Mouse (Mus musculus) midbrain, embryonic 13.5 days (tissue): ENCODE data around the gene Slc22a14. TPM values are rescaled to one million over a fixed set of nuclear protein-coding genes. Genes with fewer than 3 reads are reported as not detected.
A peak's percentile ranks its signal among the peaks of the same experiment; 100 is the strongest.
"Not testable (repeated sequence)": the region's sequence is repeated elsewhere in the genome, so short reads cannot be mapped to it uniquely, and the experiment has no call there.

Source experiments
- ATAC-seq: fragments of 200-750 bp; cut with Nextera tagmentation; 2 replicates; pipeline ENCODE4 v1.8.0; 2017; ENCODE audit warnings: mild to moderate bottlenecking, moderate TSS enrichment, moderate library complexity
- H3K27ac ChIP-seq: fragments of 300-500 bp; sonication (generic); 2 replicates; pipeline ENCODE4 v1.5.1; 2015; ENCODE audit warnings: inconsistent platforms, mild to moderate bottlenecking, moderate library complexity
- H3K27me3 ChIP-seq: fragments of 300-500 bp; sonication (generic); 2 replicates; pipeline ENCODE4 v1.6.1; 2015; ENCODE audit warnings: mild to moderate bottlenecking, inconsistent platforms
- H3K36me3 ChIP-seq: fragments of 300-500 bp; sonication (generic); 2 replicates; pipeline ENCODE4 v1.6.1; 2015; ENCODE audit warnings: mild to moderate bottlenecking, inconsistent platforms
- H3K4me1 ChIP-seq: fragments of 300-500 bp; sonication (generic); replicated peaks from 2 replicates; pipeline ENCODE4 v1.6.1; 2015; ENCODE audit warnings: inconsistent platforms
- H3K4me2 ChIP-seq: fragments of 300-500 bp; sonication (generic); replicated peaks from 2 replicates; pipeline ENCODE4 v1.6.1; 2015; ENCODE audit warnings: moderate library complexity, mild to moderate bottlenecking, inconsistent platforms
- H3K4me3 ChIP-seq: fragments of 300-500 bp; sonication (generic); replicated peaks from 2 replicates; pipeline ENCODE4 v1.5.1; 2015; ENCODE audit warnings: mild to moderate bottlenecking, inconsistent platforms
- H3K9ac ChIP-seq: fragments of 300-500 bp; sonication (generic); replicated peaks from 2 replicates; pipeline ENCODE4 v1.6.1; 2015; ENCODE audit warnings: mild to moderate bottlenecking, inconsistent platforms
- H3K9me3 ChIP-seq: fragments of 300-500 bp; sonication (generic); 2 replicates; pipeline ENCODE4 v1.6.1; 2016; ENCODE audit warnings: mild to moderate bottlenecking, inconsistent platforms
- WGBS: fragments of 180-500 bp; shearing (Covaris S2); methylation state at CpG from one replicate; pipeline ENCODE4 v1.1.7; 2015; 5-methylcytosine and 5-hydroxymethylcytosine counted together
- polyA plus RNA-seq: library from polyadenylated mRNA; unstranded; fragments of >200 nt; fragmentation: Nextera tagmentation; extraction: Ambion mirVana; gene quantifications from 2 replicates; pipeline ENCODE4 v1.2.1, GENCODE M21; 2015

The Slc22a14 gene
- polyA plus RNA-seq, 1 experiment from 2014 or later = 0.11 TPM

DNA sequence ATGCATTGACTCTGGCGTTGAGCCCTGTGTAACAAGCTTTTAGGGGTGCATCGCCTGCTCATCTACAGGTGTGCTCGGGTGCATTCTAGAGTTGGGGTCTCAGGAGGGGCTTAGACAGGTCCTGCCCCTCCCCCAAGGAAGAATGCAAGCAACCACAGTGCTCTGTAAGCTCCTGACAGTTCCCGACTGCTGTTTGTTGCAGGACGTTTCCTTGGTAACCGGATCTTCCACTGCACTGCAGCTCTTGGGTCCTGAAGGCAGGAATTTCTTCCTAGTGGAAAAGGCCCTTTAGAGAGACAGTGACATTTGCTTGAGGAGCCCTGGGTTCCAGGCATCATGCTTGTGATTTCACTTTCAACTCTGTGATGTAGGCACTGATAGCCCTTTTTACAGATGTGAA, 17.2 kb upstream of the Slc22a14 start:
- Histone ChIP-seq H3K27me3 (no peaks in the 10 kb centered on the region), H3K27ac (no peak overlapping the region), H3K4me1 (peaks cover 5% of the 10 kb centered on the region; the same call in 1 of the 2 replicates), H3K9me3 (no peaks in the 10 kb centered on the region), H3K4me2 (no peak overlapping the region), H3K36me3 (peaks cover 3% of the 10 kb centered on the region; the same call in 1 of the 2 replicates), H3K9ac (no peak overlapping the region), H3K4me3 (no peak overlapping the region)
- WGBS = 68% methylated on average over 6 of the region's 6 CpGs
- ATAC-seq = no peak

DNA sequence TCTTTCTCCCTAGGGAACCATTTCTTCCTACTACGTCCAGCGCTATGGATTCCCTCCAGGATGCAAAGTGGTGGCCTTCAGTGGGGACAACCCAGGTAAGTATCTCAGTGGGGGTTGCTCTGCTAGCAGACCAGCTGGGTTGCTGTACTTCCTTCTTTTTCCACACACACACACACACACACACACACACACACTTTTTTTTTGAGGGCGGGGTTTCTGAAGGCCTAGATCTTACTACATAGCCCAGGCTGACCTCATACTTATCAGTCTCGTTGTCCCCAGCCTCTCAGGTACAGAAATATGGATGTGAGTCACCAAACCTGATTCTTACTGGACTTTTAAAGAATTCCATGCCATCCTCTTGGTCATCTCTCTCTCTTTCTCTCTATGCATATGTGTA, 12.9 kb upstream of the Slc22a14 start:
- 94% methylated on average over 4 of the region's 4 CpGs for WGBS
- Histone ChIP-seq H3K27ac (no peak overlapping the region), H3K4me2 (no peak overlapping the region), H3K9ac (no peak overlapping the region), H3K9me3 (no peaks in the 10 kb centered on the region), H3K27me3 (no peaks in the 10 kb centered on the region), H3K4me1 (peaks cover 5% of the 10 kb centered on the region; the same call in 1 of the 2 replicates), H3K36me3 (peaks cover 3% of the 10 kb centered on the region; the same call in 1 of the 2 replicates), H3K4me3 (no peak overlapping the region)
- no peak for ATAC-seq

DNA sequence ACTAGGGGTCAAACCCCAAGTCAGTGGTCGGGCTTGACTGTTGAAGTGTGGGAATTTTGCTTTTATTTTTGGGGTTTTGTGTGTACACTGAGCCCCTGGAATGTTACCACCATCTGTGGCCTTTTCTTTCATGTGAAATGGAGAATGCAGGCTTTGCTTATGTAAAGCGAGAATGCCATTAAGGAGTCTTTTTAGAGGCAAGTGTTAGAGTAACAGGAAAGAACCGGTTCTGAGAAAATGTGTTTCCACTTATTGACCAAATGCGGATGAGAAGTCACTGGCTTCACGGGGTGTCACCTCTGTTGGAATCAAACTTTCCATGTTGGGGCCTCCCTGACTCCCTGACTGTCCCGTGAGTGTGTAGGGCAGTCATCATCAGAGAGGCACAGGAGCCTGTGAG, 10.2 kb upstream of the Slc22a14 start:
- ATAC-seq = no peak
- WGBS = 77% methylated on average over 6 of the region's 6 CpGs
- H3K4me2 ChIP-seq = no peak overlapping the region

DNA sequence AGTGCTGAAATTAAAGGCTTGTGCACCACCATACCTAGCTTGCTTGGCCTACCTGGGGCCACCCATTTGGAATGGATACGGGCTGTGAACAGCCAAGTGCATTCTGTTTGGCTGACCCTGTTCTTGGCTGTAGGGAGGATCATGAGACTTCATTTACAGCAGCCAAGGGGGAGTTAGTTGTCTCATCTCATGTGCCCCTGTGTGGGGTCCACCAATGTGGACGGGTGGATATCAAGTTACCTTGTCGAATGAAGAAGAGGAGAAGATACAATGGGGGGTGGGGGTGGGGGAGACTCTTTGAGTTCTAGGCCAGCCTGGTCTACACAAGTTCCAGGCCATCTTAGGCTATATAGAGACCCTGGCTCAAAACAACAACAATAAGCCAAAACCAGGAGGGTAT, 9.7 kb upstream of the Slc22a14 start:
- Histone ChIP-seq H3K9me3 (no peaks in the 10 kb centered on the region), H3K4me2 (no peak overlapping the region), H3K9ac (no peak overlapping the region), H3K27me3 (no peaks in the 10 kb centered on the region), H3K4me1 (no peaks in the 10 kb centered on the region), H3K4me3 (no peak overlapping the region), H3K36me3 (peaks cover 3% of the 10 kb centered on the region; the same call in 1 of the 2 replicates), H3K27ac (no peak overlapping the region)
- ATAC-seq = no peak
- 87% methylated on average over 3 of the region's 3 CpGs for WGBS

More for the DNA sequence above, 10.2 kb upstream of the Slc22a14 start:
- H3K27ac ChIP-seq = no peak overlapping the region
- no peak overlapping the region for H3K9ac ChIP-seq
- no peaks in the 10 kb centered on the region for H3K4me1 ChIP-seq
- H3K4me3 ChIP-seq = no peak overlapping the region
- peaks cover 3% of the 10 kb centered on the region; the same call in 1 of the 2 replicates for H3K36me3 ChIP-seq
- no peaks in the 10 kb centered on the region for H3K27me3 ChIP-seq
- no peaks in the 10 kb centered on the region for H3K9me3 ChIP-seq

DNA sequence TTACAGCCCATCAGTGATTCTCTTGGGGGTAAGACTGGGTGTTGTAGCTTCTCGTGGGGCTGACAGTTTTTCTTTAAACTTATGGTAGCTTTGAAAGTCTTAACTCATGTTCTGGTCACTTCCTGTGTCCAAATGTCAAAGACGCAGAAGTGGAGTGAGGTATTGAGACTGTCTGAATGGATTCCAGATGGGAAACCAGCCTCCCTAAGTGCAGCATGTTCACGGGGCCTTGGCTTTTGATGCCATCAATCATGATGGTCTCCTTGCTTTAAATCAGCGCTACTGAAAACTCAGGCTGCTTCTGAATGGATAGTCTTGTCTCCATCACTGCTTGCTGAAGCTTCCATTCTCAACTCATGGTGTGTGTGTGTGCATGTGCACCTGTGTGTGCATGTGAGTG, 5.9 kb upstream of the Slc22a14 start:
- ATAC-seq = no peak
- H3K9me3 ChIP-seq = no peaks in the 10 kb centered on the region
- H3K4me1 ChIP-seq = no peaks in the 10 kb centered on the region
- WGBS = 87% methylated on average over 4 of the region's 4 CpGs
- no peak overlapping the region for H3K9ac ChIP-seq
- H3K4me2 ChIP-seq = no peak overlapping the region
- H3K27ac ChIP-seq = no peak overlapping the region
- H3K4me3 ChIP-seq = no peak overlapping the region
- H3K36me3 ChIP-seq = no peaks in the 10 kb centered on the region
- H3K27me3 ChIP-seq = no peaks in the 10 kb centered on the region

DNA sequence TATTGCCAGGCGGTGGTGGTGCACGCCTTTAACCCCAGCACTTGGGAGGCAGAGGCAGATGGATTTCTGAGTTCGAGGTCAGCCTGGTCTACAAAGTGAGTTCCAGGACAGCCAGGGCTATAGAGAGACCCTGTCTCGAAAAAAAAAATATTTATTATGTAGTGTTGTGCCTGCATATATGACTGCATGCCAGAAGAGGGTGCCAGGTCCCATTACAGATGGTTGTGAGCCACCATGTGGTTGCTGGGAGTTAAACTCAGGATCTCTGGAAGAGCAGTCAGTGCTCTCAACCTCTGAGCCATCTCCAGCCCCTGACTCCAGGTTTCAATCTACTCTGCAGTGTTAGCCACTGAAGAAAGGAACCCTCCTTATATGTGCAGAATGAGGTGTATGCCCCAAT, 5.4 kb upstream of the Slc22a14 start:
- H3K27me3 ChIP-seq, H3K27ac ChIP-seq, ATAC-seq, H3K9ac ChIP-seq, H3K4me2 ChIP-seq, H3K9me3 ChIP-seq, H3K36me3 ChIP-seq, H3K4me1 ChIP-seq, H3K4me3 ChIP-seq: not testable (repeated sequence)
- WGBS = 86% methylated on average over 4 of the region's 4 CpGs

DNA sequence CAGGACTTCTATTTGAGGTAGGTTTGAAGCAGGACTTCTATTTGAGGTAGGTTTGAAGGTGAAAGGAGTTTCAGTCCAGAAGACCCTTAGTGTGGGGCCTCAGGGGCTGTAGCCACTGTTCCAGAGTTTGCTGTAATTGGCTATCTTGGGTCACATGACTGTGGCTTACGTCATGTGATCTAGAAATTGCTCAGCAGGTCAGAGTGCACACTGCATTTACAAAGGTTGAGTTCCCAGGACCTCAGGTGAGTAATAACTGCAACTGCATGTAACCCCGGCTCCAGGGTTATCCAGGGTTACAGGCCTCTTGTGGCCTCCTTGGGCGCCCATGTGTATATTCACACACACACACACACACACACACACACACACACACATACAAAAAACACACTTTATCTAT, 3.0 kb upstream of the Slc22a14 start:
- WGBS = 90% methylated on average over 3 of the region's 3 CpGs
- no peak overlapping the region for H3K4me2 ChIP-seq
- no peak overlapping the region for H3K27ac ChIP-seq
- no peaks in the 10 kb centered on the region for H3K36me3 ChIP-seq
- ATAC-seq = no peak
- no peaks in the 10 kb centered on the region for H3K9me3 ChIP-seq
- H3K4me3 ChIP-seq = no peak overlapping the region
- H3K4me1 ChIP-seq = no peaks in the 10 kb centered on the region
- no peaks in the 10 kb centered on the region for H3K27me3 ChIP-seq
- H3K9ac ChIP-seq = no peak overlapping the region

DNA sequence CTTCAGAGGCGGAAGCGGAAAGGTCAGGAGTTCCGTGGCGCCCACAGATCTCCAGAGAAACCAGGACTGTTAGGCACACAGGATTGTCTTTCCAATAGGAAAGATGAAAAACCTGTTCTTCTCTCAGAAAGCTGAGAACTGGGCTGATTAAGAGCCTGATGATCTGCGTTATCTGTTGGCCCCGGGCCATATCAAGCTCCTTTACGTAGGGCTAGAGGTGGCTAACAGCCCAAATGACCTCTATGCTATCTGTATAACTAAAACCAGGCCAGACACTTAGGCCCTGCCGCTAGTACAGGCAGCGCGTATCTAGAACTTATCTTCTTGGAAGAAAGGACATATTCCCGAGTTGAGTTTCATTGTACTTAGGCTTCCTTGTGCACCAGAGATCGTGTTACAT, 2.1 kb downstream of the Slc22a14 start:
- H3K9me3 ChIP-seq = no peaks in the 10 kb centered on the region
- no peaks in the 10 kb centered on the region for H3K4me1 ChIP-seq
- WGBS = 91% methylated on average over 12 of the region's 12 CpGs
- no peak overlapping the region for H3K4me3 ChIP-seq
- H3K27ac ChIP-seq = no peak overlapping the region
- no peaks in the 10 kb centered on the region for H3K36me3 ChIP-seq
- H3K9ac ChIP-seq = no peak overlapping the region
- ATAC-seq = no peak
- H3K4me2 ChIP-seq = no peak overlapping the region
- H3K27me3 ChIP-seq = no peaks in the 10 kb centered on the region; the same call in 1 of the 2 replicates

DNA sequence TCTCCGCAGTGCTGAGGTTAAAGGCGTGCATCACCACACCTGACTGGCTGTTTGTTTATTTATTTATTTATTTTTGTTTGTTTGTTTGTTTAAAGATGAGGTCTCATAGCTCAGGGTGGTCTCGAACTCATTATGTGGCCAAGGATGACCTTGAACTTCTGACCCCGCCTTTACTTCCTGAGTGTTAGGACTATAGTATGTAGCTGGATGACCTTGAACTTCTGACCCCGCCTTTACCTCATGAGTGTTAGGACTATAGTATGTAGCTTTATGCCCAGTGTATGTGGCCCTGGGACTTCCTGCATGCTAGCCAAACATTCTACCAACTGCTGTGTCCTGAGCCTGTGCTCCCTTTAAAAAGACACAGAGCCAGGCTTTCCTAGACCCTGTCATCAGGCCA, 3.9 kb downstream of the Slc22a14 start:
- H3K9ac ChIP-seq = no peak overlapping the region
- peaks cover 8% of the 10 kb centered on the region; the same call in 1 of the 2 replicates for H3K4me1 ChIP-seq
- no peaks in the 10 kb centered on the region; the same call in 1 of the 2 replicates for H3K27me3 ChIP-seq
- no peak overlapping the region for H3K4me3 ChIP-seq
- H3K4me2 ChIP-seq = no peak overlapping the region
- 92% methylated on average over 5 of the region's 5 CpGs for WGBS
- no peak for ATAC-seq
- no peak overlapping the region for H3K27ac ChIP-seq
- no peaks in the 10 kb centered on the region for H3K9me3 ChIP-seq
- H3K36me3 ChIP-seq = no peaks in the 10 kb centered on the region

DNA sequence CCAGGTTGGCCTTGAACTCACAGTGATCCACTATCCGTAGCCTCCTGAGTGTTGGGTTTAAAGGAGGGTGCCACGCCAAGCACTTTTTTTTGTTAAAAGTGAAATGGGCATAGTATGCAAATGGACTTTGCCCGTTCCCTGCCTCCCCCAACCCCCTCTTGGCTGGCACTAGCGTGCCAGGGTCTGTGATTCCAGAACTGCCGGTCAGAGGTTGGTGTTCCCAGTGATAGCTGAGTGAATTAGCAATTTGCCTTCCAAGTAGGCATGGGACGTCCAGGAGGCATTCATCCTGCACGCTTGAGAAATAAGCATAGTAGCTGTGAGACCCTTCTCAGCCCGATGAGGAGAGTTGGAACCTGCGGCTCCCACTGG, 7.3 kb downstream of the Slc22a14 start:
- H3K27me3 ChIP-seq = no peaks in the 10 kb centered on the region; the same call in 1 of the 2 replicates
- no peaks in the 10 kb centered on the region for H3K36me3 ChIP-seq
- H3K4me2 ChIP-seq = peak overlapping the region; percentile 89
- peak overlapping the region; percentile 76; the same call in 1 of the 2 replicates for H3K9ac ChIP-seq
- H3K9me3 ChIP-seq = no peaks in the 10 kb centered on the region
- peaks cover 8% of the 10 kb centered on the region; the same call in 1 of the 2 replicates for H3K4me1 ChIP-seq
- no peak overlapping the region for H3K27ac ChIP-seq
- peak overlapping the region; percentile 69 for H3K4me3 ChIP-seq
- peak; percentile 3; the same call in 1 of the 2 replicates for ATAC-seq
- WGBS = 40% methylated on average over 9 of the region's 9 CpGs

DNA sequence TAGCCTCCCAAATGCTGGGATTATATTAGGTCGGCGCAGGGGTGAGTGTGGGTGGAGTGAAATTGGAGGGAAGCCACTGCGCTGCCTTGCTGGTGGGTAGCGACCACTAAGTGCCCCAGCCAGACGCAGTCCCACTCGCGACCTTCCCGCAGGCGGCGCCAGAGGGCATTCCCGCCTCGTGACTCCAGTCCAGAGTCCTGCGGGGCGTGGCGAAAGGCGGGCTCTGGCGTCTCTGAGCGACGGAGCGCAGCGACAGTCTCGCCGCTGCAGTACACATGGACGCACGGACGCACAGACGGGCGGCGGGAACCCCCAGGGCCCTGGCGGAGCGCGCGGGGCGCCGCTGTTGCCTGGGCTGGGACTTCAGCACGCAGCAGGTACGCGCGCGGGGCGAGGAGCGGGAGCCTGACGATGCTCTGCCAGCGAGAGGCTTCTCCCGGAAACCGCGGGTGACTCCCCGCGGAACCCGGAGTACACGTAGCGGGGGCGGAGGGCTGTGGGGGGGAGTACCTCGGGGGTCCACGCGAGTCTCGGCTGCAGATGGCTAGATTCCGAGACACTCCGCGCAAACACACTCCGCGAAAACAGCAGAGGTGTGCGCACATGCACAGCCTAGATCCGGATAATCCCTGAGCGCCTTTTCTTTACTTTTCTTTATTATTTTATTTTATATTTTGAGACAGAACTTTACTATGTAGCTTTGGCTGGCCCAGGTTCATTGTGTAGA, 7.9 kb downstream of the Slc22a14 start, which contains the start of gene Xylb:
Gene Xylb, plus strand, starts transcription at position 51 of the 727 bp plus-strand sequence.
- peak within 1 kb of the TSS; percentile 76 for H3K9ac ChIP-seq
- ATAC-seq = peak; percentile 91
- no peaks in the 10 kb centered on the region for H3K36me3 ChIP-seq
- H3K4me2 ChIP-seq = peak within 1 kb of the TSS; percentile 89
- no peak within 1 kb of the TSS for H3K27ac ChIP-seq
- H3K4me1 ChIP-seq = peaks cover 8% of the 10 kb centered on the region; the same call in 1 of the 2 replicates
- 2% methylated on average over 65 of the region's 65 CpGs for WGBS
- no peaks in the 10 kb centered on the region for H3K9me3 ChIP-seq
- peak within 1 kb of the TSS; percentile 69 for H3K4me3 ChIP-seq
- H3K27me3 ChIP-seq = no peaks in the 10 kb centered on the region; the same call in 1 of the 2 replicates

DNA sequence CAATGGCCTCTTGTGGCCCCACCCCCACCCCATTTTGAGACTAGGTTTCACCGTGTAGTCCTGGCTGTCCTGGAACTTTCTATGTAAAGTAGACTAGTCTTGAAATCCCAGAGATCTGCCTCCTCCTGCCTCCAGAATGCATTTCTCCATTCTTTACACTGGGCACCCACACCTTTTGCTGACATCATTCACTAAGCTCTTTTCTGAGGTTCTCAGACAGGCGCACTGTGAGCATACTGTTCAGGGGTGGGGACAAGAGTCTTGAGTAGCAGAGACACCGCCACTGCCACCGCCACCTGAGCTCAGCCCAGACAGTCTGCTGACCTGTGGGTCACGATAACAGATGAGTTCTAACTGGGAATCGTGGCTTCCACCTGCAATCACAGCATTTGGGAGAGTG, 9.4 kb downstream of the Slc22a14 start:
- Histone ChIP-seq H3K9me3 (no peaks in the 10 kb centered on the region), H3K27me3 (no peaks in the 10 kb centered on the region; the same call in 1 of the 2 replicates), H3K36me3 (peaks cover 9% of the 10 kb centered on the region), H3K9ac (no peak overlapping the region), H3K4me2 (no peak overlapping the region), H3K4me3 (no peak overlapping the region), H3K4me1 (peaks cover 8% of the 10 kb centered on the region; the same call in 1 of the 2 replicates), H3K27ac (no peak overlapping the region)
- no peak for ATAC-seq
- WGBS = 83% methylated on average over 6 of the region's 6 CpGs
